Mouse (Mus musculus) CH12.LX (cell line): ENCODE measurements around the gene Lbhd1.
A peak's percentile ranks its signal among the peaks of the same experiment; 100 is the strongest.

Experiments used
- CTCF ChIP-seq, 2 experiments: IDR thresholded peaks in 1 of 2; conservative IDR thresholded peaks in 1 of 2; 2 replicates each; pipeline ENCODE4 v1.5.1; 2011 to 2012; ENCODE audit warnings: low read depth in 2 of 2, low read length in 2 of 2, improper control_type of control experiment in 1 of 2, inconsistent platforms in 1 of 2, mild to moderate bottlenecking in 1 of 2, moderate library complexity in 1 of 2
- HCFC1 ChIP-seq: IDR thresholded peaks from 2 replicates; pipeline ENCODE4 v1.6.1; 2012; ENCODE audit warnings: low read depth, mild to moderate bottlenecking, inconsistent platforms, low read length, improper control_type of control experiment
- MEF2A ChIP-seq: IDR thresholded peaks from 2 replicates; pipeline ENCODE4 v1.6.1; 2014; ENCODE audit warnings: low read depth, mild to moderate bottlenecking, inconsistent platforms, low read length, improper control_type of control experiment, borderline replicate concordance
- POLR2A ChIP-seq: IDR thresholded peaks from 2 replicates; pipeline ENCODE4 v1.6.1; 2011; ENCODE audit warnings: low read depth, mild to moderate bottlenecking, improper control_type of control experiment, low read length
- USF2 ChIP-seq: conservative IDR thresholded peaks from 2 replicates; pipeline ENCODE4 v1.6.1; 2011; ENCODE audit warnings: low read depth, low read length, improper control_type of control experiment

- TF ChIP-seq CTCF (conservative IDR thresholded peaks at IDR 0.05 in 1 of 2, IDR thresholded peaks at IDR 0.05 in 1 of 2; ENCODE audit: low read depth in 2 of 2, low read length in 2 of 2) = peak; percentile 34 to 73; a peak in 3 of 4 replicates
- no peak for TF ChIP-seq POLR2A
- TF ChIP-seq USF2 = no peak
- TF ChIP-seq MEF2A = no peak
- no peak for TF ChIP-seq HCFC1
These were observed 25.8 kb upstream of the Lbhd1 start for GRCm38 (mm10) chr19:8857689-8858088.
